Mouse (Mus musculus) left cerebral cortex, postnatal 10 days (tissue): ENCODE data around the gene Wscd2. TPM values are rescaled to one million over a fixed set of nuclear protein-coding genes. Genes with fewer than 3 reads are reported as not detected.

ENCODE experiments used
- DNase-seq, 2 experiments: peaks; one replicate each; pipeline ENCODE4 v3.0.0; 2021 to 2022; ENCODE audit warnings: low spot score in 2 of 2, mixed read lengths in 1 of 2; ENCODE audit errors: extremely low spot score in 1 of 2
- intact Hi-C: fragments of 180-260 bp; cut with DNase I; formaldehyde crosslinking; loops from one replicate; pipeline ENCODE4 v1.15.1; 2025
- total RNA-seq, 2 experiments: library from RNA; stranded (reverse); gene quantifications; 2 replicates each; pipeline ENCODE4 v1.2.3; 2021

Gene Wscd2
- total RNA-seq, 2 experiments from 2014 or later = 57.3 to 60.8 TPM

GRCm38 (mm10) chr5:113593911-113594705 is 104.0 kb downstream of the Wscd2 start:
- DNase-seq = no peak
- intact Hi-C loops = loop anchor here (5.0 kb wide), 1 partner anchor 128 kb away; the partner anchor contains the start of gene 1700069L16Rik

GRCm38 (mm10) chr5:113596252-113596651 is 106.1 kb downstream of the Wscd2 start:
- intact Hi-C loops = no loop called here
- DNase-seq = no peak

- DNase-seq = no peak
- intact Hi-C loops = no loop called here
These were observed 106.7 kb downstream of the Wscd2 start for GRCm38 (mm10) chr5:113596780-113597353.

- intact Hi-C loops = no loop called here
- DNase-seq = no peak
These were observed 110.0 kb downstream of the Wscd2 start for GRCm38 (mm10) chr5:113600181-113600580.

GRCm38 (mm10) chr5:113600803-113601202 is 110.7 kb downstream of the Wscd2 start:
- intact Hi-C loops = no loop called here
- no peak for DNase-seq

GRCm38 (mm10) chr5:113603471-113603870 is 113.3 kb downstream of the Wscd2 start:
- intact Hi-C loops = no loop called here

GRCm38 (mm10) chr5:113604758-113605157 is 114.6 kb downstream of the Wscd2 start:
- DNase-seq = no peak
- intact Hi-C loops = no loop called here

More at GRCm38 (mm10) chr5:113603471-113603870, 113.3 kb downstream of the Wscd2 start:
- no peak for DNase-seq

GRCm38 (mm10) chr5:113606121-113606520 is 116.0 kb downstream of the Wscd2 start:
- intact Hi-C loops = no loop called here

GRCm38 (mm10) chr5:113606961-113607785 is 117.0 kb downstream of the Wscd2 start:
- no peak for DNase-seq
- intact Hi-C loops = no loop called here

More at GRCm38 (mm10) chr5:113606121-113606520, 116.0 kb downstream of the Wscd2 start:
- no peak for DNase-seq

GRCm38 (mm10) chr5:113607941-113608431 is 117.9 kb downstream of the Wscd2 start:
- intact Hi-C loops = no loop called here
- no peak for DNase-seq

- no peak for DNase-seq
- intact Hi-C loops = no loop called here
These were observed 118.4 kb downstream of the Wscd2 start for GRCm38 (mm10) chr5:113608511-113608910.

GRCm38 (mm10) chr5:113609891-113610290 is 119.8 kb downstream of the Wscd2 start:
- DNase-seq = no peak
- intact Hi-C loops = no loop called here

GRCm38 (mm10) chr5:113610490-113610889 is 120.4 kb downstream of the Wscd2 start:
- intact Hi-C loops = no loop called here
- DNase-seq = no peak

- DNase-seq = no peak
- intact Hi-C loops = no loop called here
These were observed 121.0 kb downstream of the Wscd2 start for GRCm38 (mm10) chr5:113611131-113611530.

- intact Hi-C loops = no loop called here
- no peak for DNase-seq
These were observed 121.7 kb downstream of the Wscd2 start for GRCm38 (mm10) chr5:113611771-113612233.

GRCm38 (mm10) chr5:113618716-113619115 is 128.6 kb downstream of the Wscd2 start:
- intact Hi-C loops = no loop called here

GRCm38 (mm10) chr5:113619151-113619550 is 129.0 kb downstream of the Wscd2 start:
- DNase-seq = no peak
- intact Hi-C loops = no loop called here

More at GRCm38 (mm10) chr5:113618716-113619115, 128.6 kb downstream of the Wscd2 start:
- no peak for DNase-seq

- no peak for DNase-seq
- intact Hi-C loops = no loop called here
These were observed 130.1 kb downstream of the Wscd2 start for GRCm38 (mm10) chr5:113620130-113620716.

- intact Hi-C loops = no loop called here
- no peak for DNase-seq
These were observed 130.9 kb downstream of the Wscd2 start for GRCm38 (mm10) chr5:113620999-113621398.
